Mouse (Mus musculus): ENCODE measurements around the gene Serf2.

The Serf2 gene

GRCm38 (mm10) chr2:121448739-121449535, at the start of gene Serf2:
Serf2 (plus strand) TSS chr2:121449195.
- under 1% methylated on average over 74 of the region's 74 CpGs for WGBS

- WGBS: 42% methylated on average over 4 of the region's 4 CpGs
Measured at GRCm38 (mm10) chr2:121408160-121408559, 40.8 kb upstream of the Serf2 start.

GRCm38 (mm10) chr2:121412843-121413386, 36.1 kb upstream of the Serf2 start:
- WGBS: 7% methylated on average over 4 of the region's 4 CpGs

GRCm38 (mm10) chr2:121413387-121414042, 35.5 kb upstream of the Serf2 start, which contains the start of the genes Pdia3 and Catsper2:
Pdia3 (plus strand) TSS chr2:121413775.
Catsper2 (minus strand) TSS chr2:121413792.
- under 1% methylated on average over 66 of the region's 68 CpGs for WGBS

GRCm38 (mm10) chr2:121414139-121414685, 34.8 kb upstream of the Serf2 start:
- under 1% methylated on average over 31 of the region's 32 CpGs for WGBS

GRCm38 (mm10) chr2:121415103-121415502, 33.9 kb upstream of the Serf2 start:
- 19% methylated on average over 3 of the region's 3 CpGs for WGBS

GRCm38 (mm10) chr2:121415591-121415990, 33.4 kb upstream of the Serf2 start:
- WGBS: 38% methylated on average over 3 of the region's 3 CpGs

- 88% methylated on average over 6 of the region's 6 CpGs for WGBS
Measured at GRCm38 (mm10) chr2:121416356-121416755, 32.6 kb upstream of the Serf2 start.

- 58% methylated on average over 3 of the region's 3 CpGs for WGBS
Measured at GRCm38 (mm10) chr2:121418476-121418875, 30.5 kb upstream of the Serf2 start.

GRCm38 (mm10) chr2:121423166-121423565, 25.8 kb upstream of the Serf2 start:
- WGBS: 84% methylated on average over 2 of the region's 2 CpGs

GRCm38 (mm10) chr2:121425890-121426289, 23.1 kb upstream of the Serf2 start:
- WGBS: 87% methylated on average over 2 of the region's 2 CpGs

- 97% methylated on average over 1 of the region's 1 CpGs for WGBS
Measured at GRCm38 (mm10) chr2:121434854-121435253, 14.1 kb upstream of the Serf2 start.

- 77% methylated on average over 4 of the region's 4 CpGs for WGBS
Measured at GRCm38 (mm10) chr2:121439746-121440145, 9.2 kb upstream of the Serf2 start.

- 74% methylated on average over 5 of the region's 5 CpGs for WGBS
Measured at GRCm38 (mm10) chr2:121440834-121441605, 8.0 kb upstream of the Serf2 start.

- 19% methylated on average over 11 of the region's 11 CpGs for WGBS
Measured at GRCm38 (mm10) chr2:121441800-121442199, 7.2 kb upstream of the Serf2 start.

GRCm38 (mm10) chr2:121442259-121443067, 6.5 kb upstream of the Serf2 start:
- 1% methylated on average over 30 of the region's 30 CpGs for WGBS

GRCm38 (mm10) chr2:121443068-121443349, 6.0 kb upstream of the Serf2 start:
- WGBS: 17% methylated on average over 8 of the region's 8 CpGs

- 93% methylated on average over 1 of the region's 1 CpGs for WGBS
Measured at GRCm38 (mm10) chr2:121444178-121444577, 4.8 kb upstream of the Serf2 start, which contains the start of gene Ell3. Ell3 (minus strand) TSS chr2:121444278.

- WGBS: 86% methylated on average over 3 of the region's 3 CpGs
Measured at GRCm38 (mm10) chr2:121445117-121445516, 3.9 kb upstream of the Serf2 start.

- WGBS: 87% methylated on average over 4 of the region's 4 CpGs
Measured at GRCm38 (mm10) chr2:121446506-121446905, 2.5 kb upstream of the Serf2 start.

- 88% methylated on average over 3 of the region's 3 CpGs for WGBS
Measured at GRCm38 (mm10) chr2:121447006-121447405, 2.0 kb upstream of the Serf2 start.
